Mouse (Mus musculus) heart, embryonic 14.5 days (tissue): ENCODE measurements around the gene Rps27a. TPM values are rescaled to one million over a fixed set of nuclear protein-coding genes. Genes with fewer than 3 reads are reported as not detected.
"Not testable (repeated sequence)": the region's sequence is repeated elsewhere in the genome, so short reads cannot be mapped to it uniquely, and the experiment has no call there.

Experiments
- ATAC-seq: fragments of 200-750 bp; cut with Nextera tagmentation; 2 replicates; pipeline ENCODE4 v1.8.0; 2017; ENCODE audit warnings: low read depth, moderate TSS enrichment; ENCODE audit not compliant: insufficient number of reproducible peaks, insufficient read depth, low FRiP score
- H3K27ac ChIP-seq, 2 experiments: fragments of 200-500 bp in 1 of 2; fragments of 300-500 bp in 1 of 2; sonication (generic) in 1 of 2; replicated peaks in 1 of 2; 2 replicates each; pipeline ENCODE4 v1.5.1; 2012 to 2014; ENCODE audit warnings: low read depth in 2 of 2, low read length in 2 of 2, control low read depth in 1 of 2, mild to moderate bottlenecking in 1 of 2, mixed read lengths in 1 of 2; ENCODE audit not compliant: control insufficient read depth in 1 of 2, insufficient read depth in 1 of 2
- H3K27me3 ChIP-seq: fragments of 300-500 bp; sonication (generic); 2 replicates; pipeline ENCODE4 v1.6.1; 2014; ENCODE audit warnings: mild to moderate bottlenecking, low read length, control low read depth; ENCODE audit not compliant: control insufficient read depth, insufficient read depth
- H3K36me3 ChIP-seq: fragments of 300-500 bp; sonication (generic); 2 replicates; pipeline ENCODE4 v1.6.1; 2014; ENCODE audit warnings: mild to moderate bottlenecking, control low read depth, low read length, mixed read lengths; ENCODE audit not compliant: control insufficient read depth, insufficient read depth
- H3K4me1 ChIP-seq, 2 experiments: fragments of 200-500 bp in 1 of 2; fragments of 300-500 bp in 1 of 2; sonication (generic) in 1 of 2; 2 replicates each; pipeline ENCODE4 v1.6.1; 2012 to 2014; ENCODE audit warnings: low read length in 2 of 2, control low read depth in 1 of 2, mixed read lengths in 1 of 2; ENCODE audit not compliant: control insufficient read depth in 2 of 2, insufficient read depth in 2 of 2
- H3K4me2 ChIP-seq: fragments of 300-500 bp; sonication (generic); 2 replicates; pipeline ENCODE4 v1.6.1; 2014; ENCODE audit warnings: mild to moderate bottlenecking, low read length
- H3K4me3 ChIP-seq, 2 experiments: fragments of 200-500 bp in 1 of 2; fragments of 300-500 bp in 1 of 2; sonication (generic) in 1 of 2; 2 replicates each; pipeline ENCODE4 v1.5.1; 2012 to 2014; ENCODE audit warnings: low read length in 2 of 2, mild to moderate bottlenecking in 2 of 2, control low read depth in 1 of 2, low read depth in 1 of 2, moderate library complexity in 1 of 2; ENCODE audit not compliant: control insufficient read depth in 1 of 2, insufficient read depth in 1 of 2
- H3K9ac ChIP-seq: fragments of 300-500 bp; sonication (generic); 2 replicates; pipeline ENCODE4 v1.6.1; 2014; ENCODE audit warnings: mild to moderate bottlenecking, low read length
- H3K9me3 ChIP-seq: fragments of 300-500 bp; sonication (generic); 2 replicates; pipeline ENCODE4 v1.6.1; 2016; ENCODE audit warnings: low read length, control low read depth; ENCODE audit not compliant: control insufficient read depth
- WGBS: fragments of 180-500 bp; shearing (Covaris S2); extraction: QIAGEN DNeasy Blood & Tissue Kit; methylation state at CpG from one replicate; pipeline ENCODE4 v1.1.7; 2014; 5-methylcytosine and 5-hydroxymethylcytosine counted together
- polyA plus RNA-seq: library from polyadenylated mRNA; unstranded; fragments of >200 nt; fragmentation: Nextera tagmentation; extraction: Ambion mirVana; gene quantifications from 2 replicates; pipeline ENCODE4 v1.2.1, GENCODE M21; 2014

Gene Rps27a
- polyA plus RNA-seq, 1 experiment from 2014 or later: 803 TPM

GRCm38 (mm10) chr11:29560452-29560851 is 12.5 kb upstream of the Rps27a start:
- H3K4me2 ChIP-seq: no peak overlapping the region
- H3K27ac ChIP-seq: no peak overlapping the region
- no peak overlapping the region for H3K4me3 ChIP-seq
- no peaks in the 10 kb centered on the region for H3K27me3 ChIP-seq
- WGBS: 80% methylated on average over 9 of the region's 9 CpGs
- H3K36me3 ChIP-seq: no peaks in the 10 kb centered on the region
- ATAC-seq: no peak
- no peak overlapping the region for H3K9ac ChIP-seq
- H3K4me1 ChIP-seq: no peaks in the 10 kb centered on the region
- H3K9me3 ChIP-seq: no peaks in the 10 kb centered on the region

GRCm38 (mm10) chr11:29549425-29549778 is 1.5 kb upstream of the Rps27a start:
- H3K9ac ChIP-seq: no peak overlapping the region
- peaks cover 0 to 6% of the 10 kb centered on the region in 2 experiments; a peak in 2 of 4 replicates for H3K4me1 ChIP-seq
- peaks cover 26% of the 10 kb centered on the region for H3K36me3 ChIP-seq
- WGBS: 50% methylated on average over 1 of the region's 1 CpGs
- no peak overlapping the region for H3K4me3 ChIP-seq
- 0 out of 2 replicates have a peak overlapping the region, but pooled peaks have one; percentile 82 for H3K4me2 ChIP-seq
- H3K27me3 ChIP-seq: no peaks in the 10 kb centered on the region
- no peaks in the 10 kb centered on the region for H3K9me3 ChIP-seq
- ATAC-seq: no peak
- H3K27ac ChIP-seq: no peak overlapping the region

GRCm38 (mm10) chr11:29548504-29549424 is 855 bp upstream of the Rps27a start:
- Histone ChIP-seq H3K4me3 (peak overlapping the region; percentile 69 to 79), H3K27ac (peak overlapping the region; percentile 72; a peak in 3 of 4 replicates), H3K9ac (peak overlapping the region; percentile 97), H3K27me3 (no peaks in the 10 kb centered on the region), H3K9me3 (no peaks in the 10 kb centered on the region), H3K4me2 (peak overlapping the region; percentile 82), H3K36me3 (peaks cover 32% of the 10 kb centered on the region), H3K4me1 (peaks cover 0 to 6% of the 10 kb centered on the region in 2 experiments; a peak in 2 of 4 replicates)
- WGBS: 25% methylated on average over 23 of the region's 23 CpGs
- no peak for ATAC-seq

GRCm38 (mm10) chr11:29547249-29547751 is 609 bp downstream of the Rps27a start:
- no peak for ATAC-seq
- Histone ChIP-seq H3K27me3 (no peaks in the 10 kb centered on the region), H3K27ac (peak overlapping the region; percentile 72 to 78), H3K9ac (peak overlapping the region; percentile 97), H3K36me3 (peaks cover 44% of the 10 kb centered on the region), H3K4me1 (peaks cover 0 to 6% of the 10 kb centered on the region in 2 experiments; a peak in 2 of 4 replicates), H3K9me3 (no peaks in the 10 kb centered on the region), H3K4me3 (peak overlapping the region; percentile 69 to 79), H3K4me2 (peak overlapping the region; percentile 82)
- under 1% methylated on average over 27 of the region's 27 CpGs for WGBS

GRCm38 (mm10) chr11:29546762-29547161 is 1.1 kb downstream of the Rps27a start:
- no peak for ATAC-seq
- 15% methylated on average over 2 of the region's 2 CpGs for WGBS
- peak overlapping the region; percentile 97 for H3K9ac ChIP-seq
- H3K27me3 ChIP-seq: no peaks in the 10 kb centered on the region
- H3K4me3 ChIP-seq: peak overlapping the region; percentile 69 to 79; a peak in 3 of 4 replicates
- peaks cover 49% of the 10 kb centered on the region for H3K36me3 ChIP-seq
- no peaks in the 10 kb centered on the region for H3K9me3 ChIP-seq
- H3K27ac ChIP-seq: 0 out of 4 replicates have a peak overlapping the region, but pooled peaks of 1 of the 2 experiments have one; percentile 28
- peak overlapping the region; percentile 82 for H3K4me2 ChIP-seq
- H3K4me1 ChIP-seq: peaks cover 0 to 6% of the 10 kb centered on the region in 2 experiments; a peak in 2 of 4 replicates

GRCm38 (mm10) chr11:29546297-29546696 is 1.6 kb downstream of the Rps27a start:
- not testable (repeated sequence) for H3K4me1 ChIP-seq, ATAC-seq, H3K27me3 ChIP-seq, H3K27ac ChIP-seq, H3K9me3 ChIP-seq
- 82% methylated on average over 2 of the region's 2 CpGs for WGBS
- peak overlapping the region; percentile 82 for H3K4me2 ChIP-seq
- H3K36me3 ChIP-seq: peaks cover 53% of the 10 kb centered on the region
- peak overlapping the region; percentile 97; the same call in 1 of the 2 replicates for H3K9ac ChIP-seq
- peak overlapping the region; percentile 4 to 69; a peak in 2 of 4 replicates for H3K4me3 ChIP-seq

- H3K36me3 ChIP-seq: peaks cover 63% of the 10 kb centered on the region
- not testable (repeated sequence) for H3K9ac ChIP-seq, H3K4me1 ChIP-seq, H3K4me3 ChIP-seq, H3K27ac ChIP-seq, ATAC-seq, H3K9me3 ChIP-seq, H3K27me3 ChIP-seq, H3K4me2 ChIP-seq
- 86% methylated on average over 4 of the region's 4 CpGs for WGBS
Observed at GRCm38 (mm10) chr11:29545150-29545752, 2.7 kb downstream of the Rps27a start.
